Mouse (Mus musculus) lung, embryonic 16.5 days (tissue): ENCODE data around the gene Nkiras2. TPM values are rescaled to one million over a fixed set of nuclear protein-coding genes. Genes with fewer than 3 reads are reported as not detected.
A peak's percentile ranks its signal among the peaks of the same experiment; 100 is the strongest.
"Not testable (repeated sequence)": the region's sequence is repeated elsewhere in the genome, so short reads cannot be mapped to it uniquely, and the experiment has no call there.

Experiments
- ATAC-seq: fragments of 200-750 bp; cut with Nextera tagmentation; 2 replicates; pipeline ENCODE4 v1.8.0; 2017; ENCODE audit warnings: low read depth, mild to moderate bottlenecking, moderate library complexity
- H3K27ac ChIP-seq: fragments of 300-500 bp; sonication (generic); 2 replicates; pipeline ENCODE4 v1.5.1; 2014; ENCODE audit warnings: mild to moderate bottlenecking, control low read depth, low read length
- H3K27me3 ChIP-seq: fragments of 300-500 bp; sonication (generic); 2 replicates; pipeline ENCODE4 v1.6.1; 2014; ENCODE audit warnings: low read depth, low read length, mixed read lengths; ENCODE audit not compliant: control insufficient read depth, insufficient read depth
- H3K36me3 ChIP-seq: fragments of 300-500 bp; sonication (generic); 2 replicates; pipeline ENCODE4 v1.6.1; 2014; ENCODE audit warnings: low read length; ENCODE audit not compliant: control insufficient read depth, insufficient read depth
- H3K4me1 ChIP-seq: fragments of 300-500 bp; sonication (generic); replicated peaks from 2 replicates; pipeline ENCODE4 v1.6.1; 2014; ENCODE audit warnings: low read length, mixed read lengths; ENCODE audit not compliant: control insufficient read depth, insufficient read depth
- H3K4me2 ChIP-seq: fragments of 300-500 bp; sonication (generic); 2 replicates; pipeline ENCODE4 v1.6.1; 2014; ENCODE audit warnings: low read depth, low read length, control low read depth
- H3K4me3 ChIP-seq: fragments of 300-500 bp; sonication (generic); 2 replicates; pipeline ENCODE4 v1.5.1; 2014; ENCODE audit warnings: mild to moderate bottlenecking, low read length, control low read depth
- H3K9ac ChIP-seq: fragments of 300-500 bp; sonication (generic); 2 replicates; pipeline ENCODE4 v1.6.1; 2014; ENCODE audit warnings: low read length, control low read depth
- H3K9me3 ChIP-seq: fragments of 300-500 bp; sonication (generic); 2 replicates; pipeline ENCODE4 v1.6.1; 2016; ENCODE audit warnings: low read length; ENCODE audit not compliant: control insufficient read depth
- WGBS: fragments of 180-500 bp; shearing (Covaris S2); extraction: QIAGEN DNeasy Blood & Tissue Kit; methylation state at CpG from one replicate; pipeline ENCODE4 v1.1.7; 2014; 5-methylcytosine and 5-hydroxymethylcytosine counted together
- polyA plus RNA-seq: library from polyadenylated mRNA; unstranded; fragments of >200 nt; fragmentation: Nextera tagmentation; extraction: Ambion mirVana; gene quantifications from 2 replicates; pipeline ENCODE4 v1.2.1, GENCODE M21; 2015

The Nkiras2 gene
- polyA plus RNA-seq, 1 experiment from 2014 or later, result 58.3 TPM

GRCm38 (mm10) chr11:100640159-100640906 lies 21.3 kb downstream of the Nkiras2 start:
- H3K9ac ChIP-seq, result 0 out of 2 replicates have a peak overlapping the region, but pooled peaks have one; percentile 11
- H3K27ac ChIP-seq, result no peak overlapping the region
- WGBS, result 8% methylated on average over 52 of the region's 52 CpGs
- peak overlapping the region; percentile 44 for H3K4me3 ChIP-seq
- H3K4me1 ChIP-seq, result no peaks in the 10 kb centered on the region; the same call in none of the 2 replicates
- peak overlapping the region; percentile 69 for H3K4me2 ChIP-seq
- no peaks in the 10 kb centered on the region for H3K9me3 ChIP-seq
- ATAC-seq, result peak; percentile 34; the same call in 1 of the 2 replicates
- peaks cover 21% of the 10 kb centered on the region for H3K27me3 ChIP-seq
- H3K36me3 ChIP-seq, result no peaks in the 10 kb centered on the region

GRCm38 (mm10) chr11:100643612-100644575 lies 24.9 kb downstream of the Nkiras2 start:
- no peak overlapping the region for H3K9ac ChIP-seq
- H3K4me3 ChIP-seq, result no peak overlapping the region
- H3K27me3 ChIP-seq, result peaks cover 21% of the 10 kb centered on the region
- H3K4me1 ChIP-seq, result no peaks in the 10 kb centered on the region; the same call in none of the 2 replicates
- H3K27ac ChIP-seq, result no peak overlapping the region
- WGBS, result 61% methylated on average over 15 of the region's 15 CpGs
- H3K36me3 ChIP-seq, result no peaks in the 10 kb centered on the region
- no peak overlapping the region for H3K4me2 ChIP-seq
- ATAC-seq, result no peak
- no peaks in the 10 kb centered on the region for H3K9me3 ChIP-seq

- 9% methylated on average over 1 of the region's 1 CpGs for WGBS
- no peak overlapping the region for H3K4me3 ChIP-seq
- H3K9me3 ChIP-seq, result no peaks in the 10 kb centered on the region
- H3K4me2 ChIP-seq, result no peak overlapping the region
- H3K27ac ChIP-seq, result no peak overlapping the region
- no peak overlapping the region for H3K9ac ChIP-seq
- no peaks in the 10 kb centered on the region for H3K4me1 ChIP-seq
- H3K27me3 ChIP-seq, result peaks cover 5% of the 10 kb centered on the region; the same call in 1 of the 2 replicates
- no peak for ATAC-seq
- no peaks in the 10 kb centered on the region for H3K36me3 ChIP-seq
These were observed 27.2 kb downstream of the Nkiras2 start for GRCm38 (mm10) chr11:100646265-100646664.

- Histone ChIP-seq H3K4me3 (no peak overlapping the region), H3K4me2 (no peak overlapping the region), H3K4me1 (no peaks in the 10 kb centered on the region), H3K27me3 (peaks cover 5% of the 10 kb centered on the region; the same call in 1 of the 2 replicates), H3K27ac (no peak overlapping the region), H3K9me3 (no peaks in the 10 kb centered on the region), H3K36me3 (no peaks in the 10 kb centered on the region), H3K9ac (no peak overlapping the region)
- 75% methylated on average over 8 of the region's 8 CpGs for WGBS
- ATAC-seq, result no peak
These were observed 29.4 kb downstream of the Nkiras2 start for GRCm38 (mm10) chr11:100648405-100648804.

- peaks cover 5% of the 10 kb centered on the region; the same call in 1 of the 2 replicates for H3K27me3 ChIP-seq
- no peaks in the 10 kb centered on the region for H3K36me3 ChIP-seq
- WGBS, result 11% methylated on average over 8 of the region's 8 CpGs
- H3K4me2 ChIP-seq, result no peak overlapping the region
- H3K27ac ChIP-seq, result no peak overlapping the region
- no peak overlapping the region for H3K9ac ChIP-seq
- no peak overlapping the region for H3K4me3 ChIP-seq
- H3K4me1 ChIP-seq, result no peaks in the 10 kb centered on the region; the same call in 1 of the 2 replicates
- H3K9me3 ChIP-seq, result no peaks in the 10 kb centered on the region
- ATAC-seq, result no peak
These were observed 32.2 kb downstream of the Nkiras2 start for GRCm38 (mm10) chr11:100651205-100651604.

- no peak for ATAC-seq
- Histone ChIP-seq H3K27me3 (peaks cover 5% of the 10 kb centered on the region; the same call in 1 of the 2 replicates), H3K4me3 (no peak overlapping the region), H3K9me3 (no peaks in the 10 kb centered on the region), H3K36me3 (no peaks in the 10 kb centered on the region), H3K4me1 (no peaks in the 10 kb centered on the region; the same call in 1 of the 2 replicates), H3K27ac (no peak overlapping the region), H3K4me2 (no peak overlapping the region), H3K9ac (no peak overlapping the region)
- WGBS, result 21% methylated on average over 3 of the region's 3 CpGs
These were observed 32.7 kb downstream of the Nkiras2 start for GRCm38 (mm10) chr11:100651748-100652147.

GRCm38 (mm10) chr11:100655589-100655988 lies 36.5 kb downstream of the Nkiras2 start:
- H3K4me1 ChIP-seq, H3K9me3 ChIP-seq, H3K4me3 ChIP-seq, H3K4me2 ChIP-seq, ATAC-seq, H3K9ac ChIP-seq, H3K27me3 ChIP-seq, H3K27ac ChIP-seq, H3K36me3 ChIP-seq: not testable (repeated sequence)
- 58% methylated on average over 2 of the region's 3 CpGs for WGBS

- H3K9me3 ChIP-seq, result no peaks in the 10 kb centered on the region
- no peak overlapping the region for H3K4me2 ChIP-seq
- H3K27ac ChIP-seq, result no peak overlapping the region
- no peak overlapping the region for H3K4me3 ChIP-seq
- H3K27me3 ChIP-seq, result no peaks in the 10 kb centered on the region
- no peaks in the 10 kb centered on the region for H3K36me3 ChIP-seq
- WGBS, result 7% methylated on average over 6 of the region's 6 CpGs
- peak; percentile 62 for ATAC-seq
- no peak overlapping the region; the same call in 1 of the 2 replicates for H3K9ac ChIP-seq
- no peaks in the 10 kb centered on the region; the same call in 1 of the 2 replicates for H3K4me1 ChIP-seq
These were observed 37.4 kb downstream of the Nkiras2 start for GRCm38 (mm10) chr11:100656458-100656857.

- Histone ChIP-seq H3K4me2 (no peak overlapping the region), H3K27me3 (no peaks in the 10 kb centered on the region), H3K9ac (no peak overlapping the region), H3K9me3 (no peaks in the 10 kb centered on the region), H3K4me3 (no peak overlapping the region), H3K27ac (no peak overlapping the region), H3K4me1 (no peaks in the 10 kb centered on the region; the same call in 1 of the 2 replicates), H3K36me3 (no peaks in the 10 kb centered on the region)
- WGBS, result 53% methylated on average over 10 of the region's 10 CpGs
- ATAC-seq, result no peak
These were observed 40.8 kb downstream of the Nkiras2 start for GRCm38 (mm10) chr11:100659806-100660205.
